Mouse (Mus musculus) bone marrow, adult 2 months (tissue): ENCODE results near the gene Lrrk1.

ENCODE experiments used
- CTCF ChIP-seq: fragments of 200-500 bp; IDR thresholded peaks from 2 replicates; pipeline ENCODE4 v1.5.1; 2011; ENCODE audit warnings: low read length, control low read depth; ENCODE audit not compliant: control insufficient read depth, insufficient read depth
- POLR2A ChIP-seq: fragments of 200-500 bp; IDR thresholded peaks from 2 replicates; pipeline ENCODE4 v1.6.1; 2011; ENCODE audit warnings: low read depth, mild to moderate bottlenecking, control low read depth, low read length, borderline replicate concordance; ENCODE audit not compliant: control insufficient read depth

DNA sequence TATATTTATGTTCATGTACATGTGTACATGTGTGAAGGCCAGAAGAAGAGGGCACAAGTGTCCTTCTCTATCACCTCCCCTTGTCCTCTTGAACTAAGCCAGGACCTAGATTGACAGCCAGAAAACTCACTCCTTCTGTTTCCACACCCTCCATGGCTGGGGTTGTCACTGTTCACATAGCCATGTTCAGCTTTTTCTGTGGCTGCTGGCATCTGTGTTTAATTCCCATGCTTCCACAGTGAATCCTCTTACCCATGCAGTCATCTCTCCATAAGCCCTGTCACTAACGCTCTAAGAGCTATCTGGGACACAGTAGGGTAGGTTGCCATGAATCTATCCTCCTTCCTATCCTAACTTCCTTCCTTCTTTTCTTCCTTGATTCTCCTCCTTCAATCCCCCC, 192.3 kb downstream of the Lrrk1 start:
- TF ChIP-seq CTCF (no peak), POLR2A (no peak)
